Mouse (Mus musculus): ENCODE measurements around the gene 4931422A03Rik.

4931422A03Rik gene

GRCm38 (mm10) chr2:103970041-103970790 lies 57.9 kb downstream of the 4931422A03Rik start:
- peak; percentile 55 for DNase-seq (ENCODE audit: low spot score)

GRCm38 (mm10) chr2:103969437-103970040 lies 58.6 kb downstream of the 4931422A03Rik start:
- DNase-seq (ENCODE audit: low spot score): peak; percentile 79

- DNase-seq (ENCODE audit: low spot score): no peak
These were observed 59.2 kb downstream of the 4931422A03Rik start for GRCm38 (mm10) chr2:103968919-103969436.

DNA sequence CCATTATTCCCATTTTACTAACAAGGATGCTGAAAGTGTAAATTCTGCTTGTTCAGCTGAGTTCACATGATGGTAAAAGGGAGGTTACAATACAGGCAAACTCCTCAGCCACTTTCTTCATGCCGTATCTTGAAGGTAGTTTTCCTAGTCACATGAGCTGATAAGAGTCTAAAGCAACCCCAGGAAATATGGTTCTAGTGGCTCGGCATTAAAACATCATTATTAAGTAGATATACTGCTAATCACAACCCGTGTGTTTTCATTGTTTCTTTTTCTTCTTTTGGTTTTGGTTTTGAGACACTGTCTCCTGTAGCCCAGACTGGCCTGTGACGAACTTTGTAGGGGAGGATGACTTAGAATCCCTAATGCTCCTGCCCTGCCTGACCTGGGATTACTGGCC lies 60.0 kb downstream of the 4931422A03Rik start:
- no peak for DNase-seq (ENCODE audit: low spot score)

DNA sequence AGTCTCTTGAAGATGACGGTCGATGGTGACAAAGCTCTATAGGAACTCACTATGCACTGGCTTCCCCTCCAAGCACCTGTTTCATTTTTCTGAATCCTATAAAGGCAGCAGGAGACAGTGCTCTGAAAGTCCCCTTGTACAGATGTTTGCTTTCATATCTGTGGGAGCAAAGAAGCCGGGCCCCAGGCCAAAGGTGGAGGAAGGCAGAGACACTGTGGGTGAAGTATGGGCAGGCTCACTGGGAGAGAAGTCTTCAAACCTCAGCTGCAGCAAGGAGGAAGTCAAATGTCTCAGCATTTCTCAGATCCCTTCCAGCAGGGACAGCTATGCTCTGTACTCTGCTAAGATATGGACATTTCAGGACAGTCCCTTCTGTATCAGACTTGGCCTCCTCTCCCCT lies 62.8 kb downstream of the 4931422A03Rik start:
- no peak for DNase-seq (ENCODE audit: low spot score)

DNA sequence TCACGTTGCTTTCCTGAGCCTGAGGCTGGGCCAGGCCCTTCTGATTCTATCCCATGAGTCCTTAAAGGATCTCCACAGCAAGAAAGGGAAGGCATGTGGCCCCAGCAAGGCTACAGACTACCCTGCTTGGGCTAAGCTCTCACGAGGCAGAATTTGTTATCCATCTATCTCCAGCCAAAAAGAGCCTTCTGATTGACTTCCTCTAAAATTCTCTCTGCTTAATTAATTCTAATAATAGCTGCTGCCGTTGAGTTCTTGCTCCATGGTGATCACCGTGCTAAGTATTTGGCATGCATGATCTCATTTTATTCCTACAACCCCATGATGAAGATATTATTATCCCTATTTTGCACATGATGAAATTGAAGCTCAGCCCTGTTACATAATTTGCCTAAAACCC lies 65.8 kb downstream of the 4931422A03Rik start:
- DNase-seq (ENCODE audit: low spot score): no peak

GRCm38 (mm10) chr2:103959574-103959973 lies 68.6 kb downstream of the 4931422A03Rik start:
- no peak for DNase-seq (ENCODE audit: low spot score)

DNA sequence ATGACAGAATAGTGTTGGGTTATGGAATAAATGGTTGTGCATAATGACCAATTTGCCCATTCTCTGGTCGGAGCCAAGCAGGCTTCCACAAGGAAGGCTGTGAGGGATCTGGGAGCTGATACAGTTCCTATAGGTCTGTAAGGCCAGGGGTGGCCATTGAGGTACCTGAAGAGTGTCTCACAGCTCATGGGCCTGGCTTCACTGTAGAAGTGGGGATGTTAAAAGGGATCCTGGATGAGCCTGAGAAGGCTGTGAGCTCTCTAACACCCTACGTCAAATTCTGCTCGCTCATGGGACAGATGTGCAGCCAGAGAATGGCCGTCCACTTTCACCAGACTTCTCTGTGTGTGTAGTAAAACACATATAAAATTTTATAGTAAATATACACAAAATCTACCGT lies 69.1 kb downstream of the 4931422A03Rik start:
- DNase-seq (ENCODE audit: low spot score): no peak

DNA sequence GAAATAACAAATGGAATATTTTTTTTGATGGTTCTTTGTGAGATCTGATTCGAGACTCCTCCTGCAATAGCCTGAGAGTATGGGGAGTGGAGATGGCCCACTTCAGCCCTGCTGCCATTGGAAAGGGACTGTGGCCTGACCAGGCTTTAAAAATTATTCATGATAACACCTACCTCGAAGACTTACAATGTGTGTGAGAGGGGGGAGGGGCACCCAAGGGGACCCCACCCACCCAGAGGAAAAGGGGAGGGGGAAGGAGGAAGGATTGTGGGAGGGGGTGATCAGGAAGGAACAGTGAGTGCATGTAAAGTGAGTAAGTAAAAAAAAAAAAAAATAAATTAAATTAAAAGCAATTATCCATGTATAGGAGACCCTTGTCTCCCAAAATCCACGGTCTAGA lies 69.5 kb downstream of the 4931422A03Rik start:
- DNase-seq (ENCODE audit: low spot score): no peak

GRCm38 (mm10) chr2:103957649-103958546 lies 70.3 kb downstream of the 4931422A03Rik start, which contains the start of gene Lmo2:
Gene Lmo2 (plus strand): TSS chr2:103957986.
- no peak for DNase-seq (ENCODE audit: low spot score)

- no peak for DNase-seq (ENCODE audit: low spot score)
These were observed 71.3 kb downstream of the 4931422A03Rik start for GRCm38 (mm10) chr2:103956867-103957266.

- no peak for DNase-seq (ENCODE audit: low spot score)
These were observed 72.4 kb downstream of the 4931422A03Rik start for GRCm38 (mm10) chr2:103955714-103956113.

DNA sequence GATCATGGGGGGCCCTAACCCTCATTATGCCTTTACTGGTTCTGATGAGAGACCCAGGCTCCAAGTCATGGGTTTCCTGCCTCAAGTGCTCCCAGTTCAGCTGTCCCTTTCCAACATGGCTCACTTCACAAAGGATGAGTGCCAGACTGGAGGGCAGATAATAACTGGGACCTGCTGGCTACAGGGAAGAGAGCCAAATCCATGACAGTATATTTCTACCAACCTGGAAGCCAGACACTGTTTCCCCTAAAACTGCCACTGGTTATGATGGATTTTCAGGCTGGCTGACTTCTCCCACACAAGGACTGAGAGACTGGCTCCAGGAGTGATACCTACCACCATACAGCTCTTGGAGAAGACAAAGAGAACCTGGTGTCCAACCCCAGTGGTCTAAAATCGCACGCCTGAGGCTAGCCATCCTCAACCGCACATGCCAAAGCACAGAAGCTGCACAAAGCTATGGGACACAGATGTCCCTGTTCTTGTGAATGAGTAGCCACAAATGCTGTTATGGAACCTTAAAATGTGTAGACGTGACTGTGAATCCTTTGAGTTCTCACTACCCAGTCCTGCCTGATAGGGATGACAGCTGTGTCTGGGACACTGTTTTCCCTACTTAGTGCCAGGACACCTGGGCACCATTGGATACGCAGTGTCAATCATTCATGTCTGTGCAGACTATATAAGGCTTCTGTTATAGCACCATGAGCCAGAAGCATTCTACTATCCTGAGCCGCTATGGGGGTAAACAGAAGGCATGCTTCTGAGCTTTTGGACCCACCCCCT lies 74.9 kb downstream of the 4931422A03Rik start:
- no peak for DNase-seq (ENCODE audit: low spot score)

- no peak for DNase-seq (ENCODE audit: low spot score)
These were observed 80.0 kb downstream of the 4931422A03Rik start for GRCm38 (mm10) chr2:103947982-103948655.

DNA sequence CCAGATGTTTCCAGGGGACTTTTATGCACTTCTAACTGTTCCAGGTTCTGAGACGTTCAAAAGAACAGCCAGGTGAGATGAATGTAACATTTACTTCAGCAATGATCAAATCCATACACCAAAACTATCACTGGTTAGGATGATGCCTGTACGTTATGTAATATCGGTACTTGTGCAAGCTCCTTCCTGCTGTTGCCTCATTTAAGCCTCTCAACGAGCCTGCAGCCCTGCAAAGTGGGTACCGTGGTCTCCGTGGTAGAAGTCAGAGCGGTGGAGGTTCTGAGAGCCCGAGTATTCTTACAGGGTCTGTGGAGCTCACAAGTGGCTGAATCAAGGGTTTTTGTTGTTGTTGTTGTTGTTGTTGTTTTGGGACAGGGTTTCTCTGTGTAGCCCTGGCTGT lies 81.3 kb downstream of the 4931422A03Rik start:
- no peak for DNase-seq (ENCODE audit: low spot score)

DNA sequence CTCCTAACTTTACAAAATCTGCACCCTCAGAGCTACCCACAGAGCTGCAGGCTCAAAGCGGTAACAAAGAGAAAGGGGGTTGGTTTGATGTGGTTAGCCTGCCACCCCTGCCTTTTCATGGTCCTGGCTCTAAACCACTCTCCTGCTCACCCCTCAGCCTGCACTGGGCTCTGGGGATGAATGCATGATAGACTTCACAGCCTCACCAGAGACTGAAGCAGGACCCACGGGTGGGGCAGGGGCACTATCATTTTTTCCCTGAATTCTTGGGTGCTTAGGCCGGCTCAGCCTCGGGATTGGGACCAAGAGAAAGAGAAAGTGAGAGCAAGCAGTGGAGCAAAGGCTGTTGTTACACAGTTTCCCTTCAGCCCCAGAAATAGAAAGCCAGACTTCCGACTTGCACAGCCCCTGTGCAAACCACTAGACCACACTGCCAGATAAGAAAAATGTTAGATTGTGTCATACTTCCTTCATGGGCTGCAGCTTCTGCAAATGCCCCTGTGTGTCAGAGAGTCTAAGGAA lies 82.5 kb downstream of the 4931422A03Rik start:
- no peak for DNase-seq (ENCODE audit: low spot score)

- no peak for DNase-seq (ENCODE audit: low spot score)
These were observed 83.3 kb downstream of the 4931422A03Rik start for GRCm38 (mm10) chr2:103944859-103945258.

- DNase-seq (ENCODE audit: low spot score): no peak
These were observed 87.1 kb downstream of the 4931422A03Rik start for GRCm38 (mm10) chr2:103941085-103941484.

DNA sequence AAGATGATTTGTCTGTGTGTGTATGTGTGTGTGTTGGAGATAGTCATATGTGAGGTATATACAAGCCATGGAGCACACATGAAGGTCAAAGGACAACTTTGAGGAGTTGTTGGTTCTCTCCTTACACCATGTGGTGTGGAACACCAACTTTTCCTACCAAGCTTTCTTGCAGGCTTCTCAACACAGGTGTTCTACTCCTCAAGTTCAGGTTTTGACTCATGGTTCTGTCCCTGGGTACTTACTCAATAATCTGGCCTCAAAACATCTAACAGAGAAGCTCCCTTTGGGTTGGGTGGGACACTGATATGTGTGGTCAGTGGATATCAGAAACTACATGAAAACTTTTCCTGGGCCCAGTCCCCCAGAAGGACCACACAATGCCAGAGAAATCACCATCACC lies 89.2 kb downstream of the 4931422A03Rik start:
- DNase-seq (ENCODE audit: low spot score): no peak

DNA sequence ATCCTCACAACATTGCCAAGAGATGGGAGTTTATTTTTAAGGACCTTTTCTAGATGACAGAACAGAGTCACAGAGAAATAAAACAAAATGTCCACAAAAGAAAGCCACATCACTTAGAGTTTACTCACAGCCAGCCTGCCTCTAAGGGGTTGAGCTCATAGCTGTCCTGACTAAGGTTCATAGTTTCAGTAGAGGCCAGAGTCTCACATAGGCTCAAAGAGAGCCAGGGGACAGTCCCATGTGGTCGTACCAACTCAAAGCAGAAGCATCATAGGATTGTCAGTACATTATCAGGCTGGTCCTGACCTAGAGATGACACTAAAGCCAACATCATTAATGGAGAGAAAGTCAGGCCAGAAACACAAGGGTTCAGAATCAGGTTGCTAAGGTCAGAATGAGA lies 89.6 kb downstream of the 4931422A03Rik start:
- DNase-seq (ENCODE audit: low spot score): no peak

DNA sequence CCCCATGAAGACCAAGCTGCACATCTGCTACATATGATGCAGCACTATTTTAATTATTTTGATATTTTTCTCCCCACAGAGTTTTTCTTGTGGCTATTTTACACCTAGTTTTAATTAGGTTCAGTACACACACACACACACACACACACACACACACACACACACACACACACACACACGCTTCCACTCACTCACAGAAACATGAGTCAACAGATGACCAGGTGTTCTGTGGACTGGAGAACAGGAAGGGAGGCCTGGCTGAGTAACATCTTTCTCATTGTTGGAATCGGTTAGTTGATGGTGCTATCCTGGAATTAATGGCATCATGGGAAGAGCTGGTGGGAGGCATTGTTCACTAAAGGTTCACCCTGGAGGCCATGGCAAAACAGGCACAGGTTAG lies 90.5 kb downstream of the 4931422A03Rik start:
- DNase-seq (ENCODE audit: low spot score): no peak
